Mouse (Mus musculus): ENCODE measurements around the gene Fam43a. TPM values are rescaled to one million over a fixed set of nuclear protein-coding genes. Genes with fewer than 3 reads are reported as not detected.

The Fam43a gene
- total and polyA plus RNA-seq, 3 experiments, result 82.1 to 121 (median 106) TPM

- peak; percentile 58; the same call in 1 of the 2 replicates for TF ChIP-seq TCF12 (IDR thresholded peaks at IDR 0.05; ENCODE audit: low read depth, low read length)
- peak; percentile 52; the same call in 1 of the 2 replicates for TF ChIP-seq ELF1 (IDR thresholded peaks at IDR 0.05; ENCODE audit: low read depth, low read length)
- no peak for TF ChIP-seq JUN (IDR thresholded peaks at IDR 0.05; ENCODE audit: insufficient read depth, low read depth, low read length)
- peak; percentile 74; the same call in 1 of the 2 replicates for TF ChIP-seq MYC (IDR thresholded peaks at IDR 0.05; ENCODE audit: low read depth, low read length)
- TF ChIP-seq E2F4 (IDR thresholded peaks at IDR 0.05; ENCODE audit: insufficient replicate concordance, low read depth, low read length), result no peak
- peak; percentile 31; the same call in 1 of the 2 replicates for TF ChIP-seq CHD2 (IDR thresholded peaks at IDR 0.05; ENCODE audit: low read length)
- TF ChIP-seq NELFE (IDR thresholded peaks at IDR 0.05; ENCODE audit: low read depth, low read length), result peak; percentile 67; the same call in 1 of the 2 replicates
- 0 out of 2 replicates have a peak, but pooled peaks have one; percentile 44 for TF ChIP-seq RCOR1 (conservative IDR thresholded peaks at IDR 0.05; ENCODE audit: low read depth, low read length)
- TF ChIP-seq NRF1 (IDR thresholded peaks at IDR 0.05; ENCODE audit: low read depth, low read length), result peak; percentile 47; the same call in 1 of the 2 replicates
- no peak for TF ChIP-seq MAFK (IDR thresholded peaks at IDR 0.05; ENCODE audit: insufficient replicate concordance, low read length)
These were observed 2.4 kb upstream of the Fam43a start (continued) for GRCm38 (mm10) chr16:30596959-30597681.

GRCm38 (mm10) chr16:30600431-30601045 lies 1.0 kb downstream of the Fam43a start:
- Histone ChIP-seq H3K9me3 (replicated peaks; ENCODE audit: low read length) (no peaks in the 10 kb centered on the region), H3K36me3 (replicated peaks in 1 of 2; ENCODE audit: control insufficient read depth in 1 of 2, insufficient read depth in 1 of 2, low read length in 1 of 2) (peaks cover 14 to 34% of the 10 kb centered on the region in 2 experiments), H3K4me2 (ENCODE audit: insufficient read depth, low read depth, poor library complexity, severe bottlenecking) (peak overlapping the region; percentile 77; the same call in 1 of the 2 replicates), H3K79me2 (replicated peaks; ENCODE audit: control insufficient read depth, extremely low read depth, insufficient read depth, poor library complexity, severe bottlenecking) (peaks cover 40% of the 10 kb centered on the region), H3K27me3 (replicated peaks) (no peaks in the 10 kb centered on the region), H3K4me3 (replicated peaks in 1 of 3; ENCODE audit: low read depth in 2 of 3, low read length in 2 of 3, poor library complexity in 1 of 3) (peak overlapping the region; percentile 70 to 96 (median 74)), H3K27ac (ENCODE audit: insufficient read depth, low read depth) (peak overlapping the region; percentile 60), H3K9ac (ENCODE audit: insufficient read depth, low read depth) (peak overlapping the region; percentile 83), H3K4me1 (ENCODE audit: control insufficient read depth in 1 of 2, insufficient read depth in 2 of 2) (peaks cover 21 to 52% of the 10 kb centered on the region in 2 experiments)
- no peak for DNase-seq (ENCODE audit: extremely low read depth)
- dilution Hi-C loops (cut with MboI; ENCODE audit: extremely low pct_ligation_motif_present, extremely low pct_unique_long_range_greater_than_20kb, low sequenced_read_pairs), result no loop called here
- in situ Hi-C loops (cut with MboI; ENCODE audit: low pct_ligation_motif_present, low pct_unique_long_range_greater_than_20kb, low sequenced_read_pairs), result loop anchor here (5.0 to 10.0 kb wide), 2 partner anchors 37 to 74 kb away; no protein-coding TSS in a partner anchor
- no peak for TF ChIP-seq USF2 (conservative IDR thresholded peaks at IDR 0.05; ENCODE audit: low read depth, low read length)
- no peak for TF ChIP-seq ZC3H11A (IDR thresholded peaks at IDR 0.05; ENCODE audit: low read depth, low read length)
- TF ChIP-seq UBTF (IDR thresholded peaks at IDR 0.05; ENCODE audit: low read depth, low read length), result 0 out of 2 replicates have a peak, but pooled peaks have one; percentile 28
- 0 out of 2 replicates have a peak, but pooled peaks have one; percentile 9 for TF ChIP-seq SIN3A (IDR thresholded peaks at IDR 0.05; ENCODE audit: low read length)
- TF ChIP-seq TCF12 (IDR thresholded peaks at IDR 0.05; ENCODE audit: low read depth, low read length), result no peak; the same call in 1 of the 2 replicates
- no peak for TF ChIP-seq ELF1 (IDR thresholded peaks at IDR 0.05; ENCODE audit: low read depth, low read length)
- TF ChIP-seq IRF4 (IDR thresholded peaks at IDR 0.05; ENCODE audit: low read depth, low read length), result no peak
- TF ChIP-seq KAT2A (IDR thresholded peaks at IDR 0.05; ENCODE audit: insufficient replicate concordance, low read length), result no peak
- TF ChIP-seq NELFE (IDR thresholded peaks at IDR 0.05; ENCODE audit: low read depth, low read length), result 0 out of 2 replicates have a peak, but pooled peaks have one; percentile 9
- 0 out of 2 replicates have a peak, but pooled peaks have one; percentile 30 for TF ChIP-seq MAX (IDR thresholded peaks at IDR 0.05; ENCODE audit: low read length)
- TF ChIP-seq RCOR1 (conservative IDR thresholded peaks at IDR 0.05; ENCODE audit: low read depth, low read length), result no peak

All from CH12.LX (cell line).